Mouse (Mus musculus) myocyte (in vitro differentiated cells): ENCODE results near the gene Ect2l. TPM values are rescaled to one million over a fixed set of nuclear protein-coding genes. Genes with fewer than 3 reads are reported as not detected.

Experiments
- H3K27me3 ChIP-seq: one replicate; pipeline ENCODE4 v1.6.1; 2011; ENCODE audit not compliant: control insufficient read depth, insufficient read depth, insufficient read length
- H3K36me3 ChIP-seq: one replicate; pipeline ENCODE4 v1.6.1; 2011; ENCODE audit not compliant: control insufficient read depth, insufficient read depth
- H3K4me2 ChIP-seq: one replicate; pipeline ENCODE4 v1.6.1; 2011; ENCODE audit warnings: low read depth, control low read depth
- H3K4me3 ChIP-seq: one replicate; pipeline ENCODE4 v1.5.1; 2011; ENCODE audit warnings: mild to moderate bottlenecking, control low read depth, moderate library complexity
- H3K79me2 ChIP-seq: one replicate; pipeline ENCODE4 v1.6.1; 2011; ENCODE audit not compliant: control insufficient read depth, insufficient read depth
- H3ac ChIP-seq: one replicate; pipeline ENCODE4 v1.6.1; 2011; ENCODE audit not compliant: control insufficient read depth, insufficient read length
- CEBPB ChIP-seq: IDR thresholded peaks from 2 replicates; pipeline ENCODE4 v1.6.1; 2011; ENCODE audit warnings: mild to moderate bottlenecking, moderate library complexity; ENCODE audit not compliant: poor library complexity, insufficient read depth, severe bottlenecking
- E2F4 ChIP-seq: IDR thresholded peaks from one replicate; pipeline ENCODE4 v1.6.1; 2011; ENCODE audit warnings: mild to moderate bottlenecking, control low read depth, moderate library complexity; ENCODE audit not compliant: insufficient read depth
- MAX ChIP-seq: IDR thresholded peaks from one replicate; pipeline ENCODE4 v1.6.1; 2011; ENCODE audit warnings: low read depth, mild to moderate bottlenecking, control low read depth
- MYOD1 ChIP-seq, 3 experiments: IDR thresholded peaks; one replicate each; pipeline ENCODE4 v1.6.1; 2011; ENCODE audit warnings: control low read depth in 2 of 3, low read depth in 2 of 3, mild to moderate bottlenecking in 2 of 3, moderate library complexity in 1 of 3; ENCODE audit not compliant: insufficient read length in 2 of 3, control insufficient read depth in 1 of 3
- MYOG ChIP-seq, 3 experiments: IDR thresholded peaks; one replicate each; pipeline ENCODE4 v1.6.1; 2011; ENCODE audit warnings: control low read depth in 2 of 3, low read depth in 2 of 3, mild to moderate bottlenecking in 2 of 3; ENCODE audit not compliant: insufficient read length in 2 of 3, control insufficient read depth in 1 of 3, insufficient read depth in 1 of 3
- POLR2A ChIP-seq: IDR thresholded peaks from one replicate; pipeline ENCODE4 v1.6.1; 2011; ENCODE audit warnings: low read depth, mild to moderate bottlenecking, control low read depth, moderate library complexity; ENCODE audit not compliant: insufficient read length
- POLR2AphosphoS2 ChIP-seq: IDR thresholded peaks from one replicate; pipeline ENCODE4 v1.6.1; 2011; ENCODE audit warnings: low read depth, control low read depth; ENCODE audit not compliant: insufficient read length
- REST ChIP-seq: IDR thresholded peaks from one replicate; pipeline ENCODE4 v1.6.1; 2011; ENCODE audit warnings: mild to moderate bottlenecking, control low read depth, moderate library complexity; ENCODE audit not compliant: insufficient read depth, insufficient read length
- SRF ChIP-seq: IDR thresholded peaks from one replicate; pipeline ENCODE4 v1.6.1; 2011; ENCODE audit warnings: low read depth; ENCODE audit not compliant: control insufficient read depth, insufficient read length
- TCF12 ChIP-seq: IDR thresholded peaks from one replicate; pipeline ENCODE4 v1.6.1; 2011; ENCODE audit warnings: mild to moderate bottlenecking, control low read depth; ENCODE audit not compliant: poor library complexity, insufficient read depth, severe bottlenecking
- TCF3 ChIP-seq: IDR thresholded peaks from one replicate; pipeline ENCODE4 v1.6.1; 2011; ENCODE audit warnings: low read depth, control low read depth; ENCODE audit not compliant: insufficient read length
- USF1 ChIP-seq: IDR thresholded peaks from one replicate; pipeline ENCODE4 v1.6.1; 2011; ENCODE audit warnings: low read depth, mild to moderate bottlenecking, control low read depth, moderate library complexity
- polyA plus RNA-seq: library from polyadenylated mRNA; unstranded; fragments of >200 nt; fragmentation: generic; extraction: Trizol; gene quantifications from one replicate; pipeline ENCODE4 v1.2.1, GENCODE M21; 2012; ENCODE audit warnings: missing spikeins

Ect2l gene
- polyA plus RNA-seq, 1 experiment, result 1.1 TPM

- H3K27me3 ChIP-seq, result no peaks in the 10 kb centered on the region
- no peak overlapping the region for H3K4me3 ChIP-seq
- no peaks in the 10 kb centered on the region for H3K79me2 ChIP-seq
- H3K4me2 ChIP-seq, result no peak overlapping the region
- H3K36me3 ChIP-seq, result no peaks in the 10 kb centered on the region
- H3ac ChIP-seq, result no peak overlapping the region
- TF ChIP-seq MYOD1 (IDR thresholded peaks at IDR 0.05; ENCODE audit: control insufficient read depth in 1 of 3, insufficient read length in 2 of 3, low read depth in 2 of 3) (no peak), TCF12 (no peak), REST (no peak), SRF (no peak), POLR2AphosphoS2 (no peak), USF1 (no peak), TCF3 (no peak), E2F4 (no peak), CEBPB (no peak), POLR2A (no peak)
Observed at GRCm38 (mm10) chr10:18175087-18175486, 35.6 kb downstream of the Ect2l start.

GRCm38 (mm10) chr10:18162435-18162971, 48.2 kb downstream of the Ect2l start:
- H3K4me3 ChIP-seq, result no peak overlapping the region
- no peak overlapping the region for H3ac ChIP-seq
- no peak for TF ChIP-seq USF1
- TF ChIP-seq MYOG (IDR thresholded peaks at IDR 0.05; ENCODE audit: control insufficient read depth in 1 of 3, insufficient read depth in 1 of 3, insufficient read length in 2 of 3, low read depth in 2 of 3), result no peak
- TF ChIP-seq SRF, result no peak
- no peak for TF ChIP-seq MAX
- no peak for TF ChIP-seq CEBPB
- TF ChIP-seq REST, result no peak
- TF ChIP-seq POLR2A, result no peak

GRCm38 (mm10) chr10:18147224-18147623, 63.5 kb downstream of the Ect2l start:
- H3K36me3 ChIP-seq, result no peaks in the 10 kb centered on the region
- no peaks in the 10 kb centered on the region for H3K79me2 ChIP-seq
- H3K4me3 ChIP-seq, result no peak overlapping the region
- H3K27me3 ChIP-seq, result no peaks in the 10 kb centered on the region
- H3ac ChIP-seq, result no peak overlapping the region
- peak in 2 of 3 experiments; percentile 40 to 95 for TF ChIP-seq MYOG (IDR thresholded peaks at IDR 0.05; ENCODE audit: control insufficient read depth in 1 of 3, insufficient read depth in 1 of 3, insufficient read length in 2 of 3, low read depth in 2 of 3)
- TF ChIP-seq USF1, result no peak
- no peak for TF ChIP-seq POLR2AphosphoS2
- no peak for TF ChIP-seq MAX
- TF ChIP-seq CEBPB, result no peak
- peak; percentile 51 for TF ChIP-seq TCF12
- no peak for TF ChIP-seq E2F4
- TF ChIP-seq REST, result no peak
- no peak for TF ChIP-seq TCF3
- no peak for TF ChIP-seq SRF
- TF ChIP-seq MYOD1 (IDR thresholded peaks at IDR 0.05; ENCODE audit: control insufficient read depth in 1 of 3, insufficient read length in 2 of 3, low read depth in 2 of 3), result peak; percentile 62 to 70 (median 62)
- no peak for TF ChIP-seq POLR2A
- peak overlapping the region; percentile 46 for H3K4me2 ChIP-seq

More at GRCm38 (mm10) chr10:18162435-18162971, 48.2 kb downstream of the Ect2l start:
- Histone ChIP-seq H3K4me2 (no peak overlapping the region), H3K79me2 (no peaks in the 10 kb centered on the region), H3K36me3 (no peaks in the 10 kb centered on the region), H3K27me3 (no peaks in the 10 kb centered on the region)

- no peak for TF ChIP-seq POLR2AphosphoS2
- Histone ChIP-seq H3K27me3 (no peaks in the 10 kb centered on the region), H3K4me2 (no peak overlapping the region), H3ac (no peak overlapping the region), H3K79me2 (no peaks in the 10 kb centered on the region), H3K4me3 (no peak overlapping the region), H3K36me3 (no peaks in the 10 kb centered on the region)
Observed at GRCm38 (mm10) chr10:18142231-18142630, 68.5 kb downstream of the Ect2l start.

DNA sequence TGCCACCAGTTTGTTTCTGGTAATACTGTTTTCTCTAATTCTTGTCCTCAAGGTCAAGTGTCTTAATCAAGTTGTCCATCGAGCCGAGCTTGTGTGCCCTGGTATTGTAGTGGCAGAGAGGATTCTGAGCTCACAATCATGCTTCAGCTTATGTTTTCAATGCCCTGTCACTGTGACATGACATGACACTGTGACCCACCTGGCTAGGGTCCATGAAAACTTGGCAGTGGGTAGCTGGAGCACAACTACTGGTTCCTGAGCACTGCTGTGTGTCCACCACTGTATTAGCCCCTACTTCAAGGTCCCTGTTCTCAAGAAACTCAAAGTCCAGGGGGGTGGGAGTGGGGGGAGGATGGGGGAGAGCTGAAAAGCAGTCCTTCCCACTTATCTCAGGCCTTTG, 69.3 kb downstream of the Ect2l start:
- H3K4me2 ChIP-seq, result no peak overlapping the region
- H3K27me3 ChIP-seq, result no peaks in the 10 kb centered on the region
- no peak for TF ChIP-seq MYOG (IDR thresholded peaks at IDR 0.05; ENCODE audit: control insufficient read depth in 1 of 3, insufficient read depth in 1 of 3, insufficient read length in 2 of 3, low read depth in 2 of 3)
- no peak for TF ChIP-seq POLR2A
- no peak for TF ChIP-seq E2F4
- no peak for TF ChIP-seq SRF
- TF ChIP-seq MAX, result no peak
- no peak for TF ChIP-seq TCF12
- TF ChIP-seq TCF3, result no peak
- TF ChIP-seq REST, result no peak
- TF ChIP-seq MYOD1 (IDR thresholded peaks at IDR 0.05; ENCODE audit: control insufficient read depth in 1 of 3, insufficient read length in 2 of 3, low read depth in 2 of 3), result no peak
- TF ChIP-seq POLR2AphosphoS2, result no peak
- no peak for TF ChIP-seq USF1
- TF ChIP-seq CEBPB, result no peak

More for the DNA sequence above, 69.3 kb downstream of the Ect2l start:
- no peaks in the 10 kb centered on the region for H3K36me3 ChIP-seq
- H3K4me3 ChIP-seq, result no peak overlapping the region
- H3ac ChIP-seq, result no peak overlapping the region
- H3K79me2 ChIP-seq, result no peaks in the 10 kb centered on the region
